Mouse (Mus musculus): Measurements from ENCODE around the gene Olfr684. TPM values are rescaled to one million over a fixed set of nuclear protein-coding genes. Genes with fewer than 3 reads are reported as not detected.

Gene Olfr684
- polyA plus RNA-seq, 1 experiment: not detected

- no peaks in the 10 kb centered on the region for H3K79me3 ChIP-seq (ENCODE audit: low read depth)
- H3K27me3 ChIP-seq (ENCODE audit: control insufficient read depth, insufficient read depth, insufficient read length): no peaks in the 10 kb centered on the region
- no peaks in the 10 kb centered on the region for H3K36me3 ChIP-seq (ENCODE audit: control insufficient read depth, insufficient read depth)
- H3K4me3 ChIP-seq (ENCODE audit: insufficient read depth, poor library complexity, severe bottlenecking): no peak within 1 kb of the TSS
- no peak for TF ChIP-seq MYOD1 (IDR thresholded peaks at IDR 0.05; ENCODE audit: control insufficient read depth, insufficient read length, low read depth)
- TF ChIP-seq USF1 (IDR thresholded peaks at IDR 0.05; ENCODE audit: low read depth): no peak
- TF ChIP-seq MAX (IDR thresholded peaks at IDR 0.05): no peak
- no peak for TF ChIP-seq MYOG (IDR thresholded peaks at IDR 0.05; ENCODE audit: control insufficient read depth, extremely low read depth, insufficient read length)
- TF ChIP-seq CTCF (IDR thresholded peaks at IDR 0.05; ENCODE audit: control insufficient read depth, insufficient read depth, insufficient read length): no peak
- no peak for TF ChIP-seq FOSL1 (IDR thresholded peaks at IDR 0.05; ENCODE audit: insufficient read depth, low read length, poor library complexity, severe bottlenecking)
- no peak for TF ChIP-seq CEBPB (IDR thresholded peaks at IDR 0.05; ENCODE audit: low read depth)
- no peaks in the 10 kb centered on the region for H3K79me2 ChIP-seq (ENCODE audit: control insufficient read depth, insufficient read depth)
- H3ac ChIP-seq (ENCODE audit: control insufficient read depth, insufficient read length, low read depth): no peak within 1 kb of the TSS
Observed at GRCm38 (mm10) chr7:105116536-105116935, 46.9 kb downstream of the Olfr684 start, which contains the start of gene Olfr681. Gene Olfr681 (plus strand): TSS chr7:105116836.

Other genes starting within 250 kb of the Olfr684 start
- gene Olfr667, start 242.2 kb downstream of the Olfr684 start, polyA plus RNA-seq (2012; fragmentation: generic; extraction: Trizol): not detected
- gene Olfr668, start 235.6 kb downstream of the Olfr684 start, polyA plus RNA-seq (2012; fragmentation: generic; extraction: Trizol): not detected
- gene Olfr669, start 229.4 kb downstream of the Olfr684 start, polyA plus RNA-seq (2012; fragmentation: generic; extraction: Trizol): not detected
- gene Olfr670, start 201.0 kb downstream of the Olfr684 start, polyA plus RNA-seq (2012; fragmentation: generic; extraction: Trizol): not detected
- not detected for gene Olfr671, start 184.5 kb downstream of the Olfr684 start, polyA plus RNA-seq (2012; fragmentation: generic; extraction: Trizol)
- gene Olfr672, start 161.6 kb downstream of the Olfr684 start, polyA plus RNA-seq (2012; fragmentation: generic; extraction: Trizol): not detected
- not detected for gene Olfr675, start 135.2 kb downstream of the Olfr684 start, polyA plus RNA-seq (2012; fragmentation: generic; extraction: Trizol)
- gene Olfr676, start 131.0 kb downstream of the Olfr684 start, polyA plus RNA-seq (2012; fragmentation: generic; extraction: Trizol): not detected
- not detected for gene Olfr677, start 112.3 kb downstream of the Olfr684 start, polyA plus RNA-seq (2012; fragmentation: generic; extraction: Trizol)
- not detected for gene Olfr678, start 99.2 kb downstream of the Olfr684 start, polyA plus RNA-seq (2012; fragmentation: generic; extraction: Trizol)
- gene Olfr679, start 82.4 kb downstream of the Olfr684 start, polyA plus RNA-seq (2012; fragmentation: generic; extraction: Trizol): not detected
- not detected for gene Olfr680-ps1, start 70.8 kb downstream of the Olfr684 start, polyA plus RNA-seq (2012; fragmentation: generic; extraction: Trizol)
- gene Olfr681, start 46.8 kb downstream of the Olfr684 start, polyA plus RNA-seq (2012; fragmentation: generic; extraction: Trizol): not detected
- gene Olfr683, start 16.6 kb downstream of the Olfr684 start, polyA plus RNA-seq (2012; fragmentation: generic; extraction: Trizol): not detected
- gene Olfr685, start 22.4 kb upstream of the Olfr684 start, polyA plus RNA-seq (2012; fragmentation: generic; extraction: Trizol): not detected
- not detected for gene Olfr686, start 43.8 kb upstream of the Olfr684 start, polyA plus RNA-seq (2012; fragmentation: generic; extraction: Trizol)
- gene Olfr688, start 124.4 kb upstream of the Olfr684 start, polyA plus RNA-seq (2012; fragmentation: generic; extraction: Trizol): not detected
- gene Olfr689, start 147.5 kb upstream of the Olfr684 start, polyA plus RNA-seq (2012; fragmentation: generic; extraction: Trizol): not detected
- not detected for gene Olfr690, start 170.5 kb upstream of the Olfr684 start, polyA plus RNA-seq (2012; fragmentation: generic; extraction: Trizol)
- not detected for gene Olfr691, start 178.6 kb upstream of the Olfr684 start, polyA plus RNA-seq (2012; fragmentation: generic; extraction: Trizol)
- not detected for gene Olfr692, start 204.6 kb upstream of the Olfr684 start, polyA plus RNA-seq (2012; fragmentation: generic; extraction: Trizol)
- gene Gm5901, start 211.4 kb upstream of the Olfr684 start, polyA plus RNA-seq (2012; fragmentation: generic; extraction: Trizol): not detected
- 16.0 TPM for gene Fam160a2, start 236.4 kb upstream of the Olfr684 start, polyA plus RNA-seq (2012; fragmentation: generic; extraction: Trizol)
- not detected for gene Cnga4, start 240.9 kb upstream of the Olfr684 start, polyA plus RNA-seq (2012; fragmentation: generic; extraction: Trizol)

Data from C2C12 (cell line).